Comparison of ENCODE assay signal across 19 mouse cellular contexts in genomic region chr17:6967673-6968072, GRCm38 (mm10). TPM values are rescaled to one million over a fixed set of nuclear protein-coding genes. Genes with fewer than 3 reads are reported as not detected.
DNase-seq lines count a peak whose midpoint lies in the region; ATAC-seq and TF ChIP-seq lines count a peak whose summit lies in the region.
"Not testable (repeated sequence)": the region's sequence is repeated elsewhere in the genome, so short reads cannot be mapped to it uniquely, and the experiment has no call there.
"Had no signal": no experiment of that assay in that cellular context is flagged by ENCODE, and none has a peak within 500 bp of the region (broad histone marks: within the 10 kb centered on the region; RNA-seq: fewer than 3 reads in every experiment).

No protein-coding gene starts in this region.

- H3K27me3 ChIP-seq in liver, postnatal 0 days (ENCODE audit: insufficient read depth, low read length): not testable (repeated sequence)

- H3K4me3 ChIP-seq in liver, postnatal 0 days (ENCODE audit: low read depth, low read length): not testable (repeated sequence)

- not testable (repeated sequence) for H3K9me3 ChIP-seq in liver, postnatal 0 days (ENCODE audit: low read length)

- not testable (repeated sequence) for DNase-seq in liver, postnatal 0 days

- not testable (repeated sequence) for H3K4me2 ChIP-seq in liver, postnatal 0 days (ENCODE audit: low read depth, low read length)

- WGBS in liver, postnatal 0 days (ENCODE audit: insufficient replicate concordance): 33% methylated on average over 1 of the region's 1 CpGs

- peak; percentile 88 for ATAC-seq in common myeloid progenitor, adult 5-6 weeks (replicated peaks; ENCODE audit: low read depth, poor library complexity, severe bottlenecking)
- peak; percentile 69 to 72 for ATAC-seq in hematopoietic stem cell, adult 5-6 weeks (replicated peaks in 1 of 2; ENCODE audit: insufficient read depth in 1 of 2, low FRiP score in 2 of 2, low TSS enrichment in 1 of 2, low read depth in 1 of 2, poor library complexity in 2 of 2, severe bottlenecking in 2 of 2)
- ATAC-seq in liver, postnatal 0 days: peak; percentile 38
- peak; percentile 91 for ATAC-seq in megakaryocyte, adult 5-6 weeks (ENCODE audit: poor library complexity, severe bottlenecking)
- peak; percentile 90 for ATAC-seq in monocyte, adult 5-6 weeks (replicated peaks; ENCODE audit: insufficient number of reproducible peaks, low FRiP score, low TSS enrichment, poor library complexity, severe bottlenecking)

- not testable (repeated sequence) for H3K36me3 ChIP-seq in liver, postnatal 0 days (replicated peaks; ENCODE audit: insufficient read depth, low read length)

- not testable (repeated sequence) for TF ChIP-seq CTCF in liver, postnatal 0 days (IDR thresholded peaks at IDR 0.05; ENCODE audit: low read depth)

- H3K9ac ChIP-seq in liver, postnatal 0 days (replicated peaks): not testable (repeated sequence)

- not testable (repeated sequence) for TF ChIP-seq EP300 in liver, postnatal 0 days (IDR thresholded peaks at IDR 0.05; ENCODE audit: low read depth)

- H3K27ac ChIP-seq in liver, postnatal 0 days (ENCODE audit: low read depth): not testable (repeated sequence)

- not testable (repeated sequence) for H3K4me1 ChIP-seq in liver, postnatal 0 days (ENCODE audit: insufficient read depth)

RNA-seq across cellular contexts. Expression of gene Rnaset2b, which starts 2.8 kb away (rescaled TPM):
- 429 and 483 TPM in 2 replicates for total RNA-seq in common myeloid progenitor, adult 5-6 weeks (2017)
- total RNA-seq in hematopoietic stem cell, adult 5-6 weeks (2017): 439 and 500 TPM in 2 replicates
- 161 and 182 TPM in 2 replicates for polyA plus RNA-seq in liver, postnatal 0 days (2015; fragmentation: Nextera tagmentation; extraction: Ambion mirVana)
- total RNA-seq in megakaryocyte, adult 5-6 weeks (2015): 537 and 608 TPM in 2 replicates
- total RNA-seq in megakaryocyte, adult 5-6 weeks (2017): 516 and 643 TPM in 2 replicates
- 766 to 836 TPM (median 784 TPM) in 3 replicates for total RNA-seq in monocyte, adult 5-6 weeks (2017)

RNA-seq across cellular contexts. Expression of gene Tagap1, which starts 6.7 kb away (rescaled TPM):
- total RNA-seq in common myeloid progenitor, adult 5-6 weeks (2017): 39.2 and 40.2 TPM in 2 replicates
- 53.8 and 57.4 TPM in 2 replicates for total RNA-seq in hematopoietic stem cell, adult 5-6 weeks (2017)
- polyA plus RNA-seq in liver, postnatal 0 days (2015; fragmentation: Nextera tagmentation; extraction: Ambion mirVana): 9.2 and 9.6 TPM in 2 replicates
- 31.4 and 37.1 TPM in 2 replicates for total RNA-seq in megakaryocyte, adult 5-6 weeks (2015)
- 31.0 and 31.2 TPM in 2 replicates for total RNA-seq in megakaryocyte, adult 5-6 weeks (2017)
- total RNA-seq in monocyte, adult 5-6 weeks (2017): 15.4 to 26.5 TPM (median 20.1 TPM) in 3 replicates

RNA-seq across cellular contexts. Expression of gene Gm49721, which starts 11.0 kb away (rescaled TPM):
- total RNA-seq in common myeloid progenitor, adult 5-6 weeks (2017): not detected in 2 replicates
- not detected in 2 replicates for total RNA-seq in hematopoietic stem cell, adult 5-6 weeks (2017)
- 0.06 TPM in 1 of 2 replicates, not detected in the other for polyA plus RNA-seq in liver, postnatal 0 days (2015; fragmentation: Nextera tagmentation; extraction: Ambion mirVana)
- not detected in 2 replicates for total RNA-seq in megakaryocyte, adult 5-6 weeks (2015)
- not detected in 2 replicates for total RNA-seq in megakaryocyte, adult 5-6 weeks (2017)
- total RNA-seq in monocyte, adult 5-6 weeks (2017): 3.1 to 6.7 TPM in 2 of 3 replicates, not detected in the other
- total RNA-seq: MEL had no signal
- polyA plus RNA-seq: C2C12; embryonic facial prominence, embryonic 13.5 days; embryonic facial prominence, embryonic 15.5 days; erythroblast, embryonic 14.5 days; forebrain, embryonic 10.5 days; forebrain, embryonic 14.5 days had no signal

RNA-seq across cellular contexts. Expression of gene Rsph3b, which starts 19.2 kb away (rescaled TPM):
- total RNA-seq in common myeloid progenitor, adult 5-6 weeks (2017): 43.6 and 46.6 TPM in 2 replicates
- total RNA-seq in hematopoietic stem cell, adult 5-6 weeks (2017): 43.9 and 48.7 TPM in 2 replicates
- 13.2 and 14.5 TPM in 2 replicates for polyA plus RNA-seq in liver, postnatal 0 days (2015; fragmentation: Nextera tagmentation; extraction: Ambion mirVana)
- 20.1 and 21.4 TPM in 2 replicates for total RNA-seq in megakaryocyte, adult 5-6 weeks (2015)
- total RNA-seq in megakaryocyte, adult 5-6 weeks (2017): 28.4 and 46.1 TPM in 2 replicates
- 18.0 to 27.7 TPM (median 23.5 TPM) in 3 replicates for total RNA-seq in monocyte, adult 5-6 weeks (2017)

RNA-seq across cellular contexts. Expression of gene Gm1604a, which starts 57.7 kb away (rescaled TPM):
- total RNA-seq in common myeloid progenitor, adult 5-6 weeks (2017): 0.41 TPM in 1 of 2 replicates, not detected in the other
- total RNA-seq in hematopoietic stem cell, adult 5-6 weeks (2017): not detected in 2 replicates
- polyA plus RNA-seq in liver, postnatal 0 days (2015; fragmentation: Nextera tagmentation; extraction: Ambion mirVana): 0.17 and 0.39 TPM in 2 replicates
- 0.75 and 0.91 TPM in 2 replicates for total RNA-seq in megakaryocyte, adult 5-6 weeks (2015)
- 0.44 and 1.9 TPM in 2 replicates for total RNA-seq in megakaryocyte, adult 5-6 weeks (2017)
- not detected in 3 replicates for total RNA-seq in monocyte, adult 5-6 weeks (2017)
- total RNA-seq: adrenal gland, adult 2 months; adrenal gland, postnatal 10 days; adrenal gland, postnatal 25 days; adrenal gland, postnatal 4 days; ES-E14; MEL had no signal
- polyA plus RNA-seq: C2C12; embryonic facial prominence, embryonic 11.5 days; embryonic facial prominence, embryonic 13.5 days; embryonic facial prominence, embryonic 15.5 days; erythroblast, embryonic 14.5 days; forebrain, embryonic 10.5 days; forebrain, embryonic 12.5 days; forebrain, embryonic 14.5 days had no signal

Comparison
In these comparisons a context has a peak if more than half of its experiments do, and no peak if none do; other contexts are left out.
1. ATAC-seq: peak in every context shown above with its lines; median percentile 91 in megakaryocyte, adult 5-6 weeks; 90 in monocyte, adult 5-6 weeks; 88 in common myeloid progenitor, adult 5-6 weeks; 70 in hematopoietic stem cell, adult 5-6 weeks; 38 in liver, postnatal 0 days.